Mouse (Mus musculus): ENCODE measurements at regions not wholly inside any gene's neighbourhood (a gene's known extent, or its start where the extent isn't known, plus 50 kb on each side); places are given as distances from the start of the nearest gene placed in this dataset.

DNA sequence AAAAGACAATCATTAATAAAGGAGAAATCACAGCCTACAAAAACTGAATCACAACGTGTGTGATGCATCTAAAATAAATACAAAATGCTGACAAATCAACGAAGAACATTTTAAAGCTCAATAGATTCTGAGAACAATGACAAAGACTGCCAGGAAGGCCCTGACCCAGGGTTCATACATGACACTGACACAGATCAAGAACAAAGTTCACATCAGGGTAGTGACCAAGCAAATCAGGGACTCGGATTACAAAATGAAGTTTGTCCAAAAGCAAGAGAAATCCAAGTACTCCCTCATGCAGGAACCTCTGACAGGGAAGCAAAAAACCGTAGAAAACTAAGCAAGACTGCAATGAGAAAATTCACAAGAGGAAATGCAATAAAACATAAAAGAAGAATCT is 94.1 kb upstream of the Spred1 start:
- DNase-seq: no peak

DNA sequence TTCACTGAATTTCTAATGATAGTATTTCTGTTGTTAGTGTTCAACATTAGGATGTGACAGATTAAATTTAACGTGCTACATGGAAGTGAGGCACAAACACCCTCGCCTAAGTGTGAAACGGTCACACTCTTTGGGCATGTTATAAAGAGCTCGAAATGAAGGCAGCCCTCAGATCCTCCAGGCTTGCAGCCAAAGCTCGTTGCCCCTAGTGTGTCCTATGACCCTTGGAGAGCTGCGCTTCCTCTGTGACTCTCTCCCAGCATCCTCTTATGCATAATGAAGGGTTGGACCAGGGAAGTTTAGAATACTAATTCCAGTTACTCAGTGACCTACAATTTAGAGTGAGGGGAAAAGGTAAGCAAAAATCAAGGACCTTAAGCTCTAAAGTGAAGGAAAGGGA is 92.4 kb upstream of the Spred1 start:
- DNase-seq: no peak

DNA sequence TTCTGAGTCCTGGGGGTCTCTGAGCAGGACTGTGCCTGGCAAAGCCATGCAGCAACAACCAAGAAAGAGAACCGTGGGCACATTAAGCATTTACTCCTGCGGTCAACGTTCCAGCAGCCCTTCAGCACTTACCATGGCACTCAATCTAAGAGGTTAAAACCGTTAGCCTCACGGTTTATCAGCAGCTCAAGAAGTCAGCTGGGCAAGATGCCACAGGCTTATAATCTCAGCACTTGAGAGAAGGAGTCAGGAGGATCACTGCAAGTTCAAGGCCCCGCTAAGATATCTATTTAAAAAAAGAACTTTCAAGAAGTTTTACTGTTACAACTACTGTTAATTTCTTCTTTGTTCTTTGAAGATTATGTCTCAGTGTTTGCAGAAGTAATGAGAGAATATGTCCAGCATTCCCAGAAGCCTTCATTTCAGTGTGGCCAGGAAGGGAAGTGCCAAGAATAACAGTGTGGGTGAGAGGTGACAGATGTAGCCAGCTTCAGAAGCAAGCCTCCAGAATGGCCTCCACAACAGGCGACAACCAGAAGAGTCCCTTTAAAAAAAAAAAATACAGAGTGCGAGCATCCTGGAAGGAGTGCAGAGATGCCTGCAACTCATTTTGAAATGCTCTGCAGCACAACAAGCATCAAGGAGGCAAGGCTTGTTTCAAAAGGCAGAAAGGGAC is 84.8 kb upstream of the Spred1 start:
- no peak for DNase-seq

DNA sequence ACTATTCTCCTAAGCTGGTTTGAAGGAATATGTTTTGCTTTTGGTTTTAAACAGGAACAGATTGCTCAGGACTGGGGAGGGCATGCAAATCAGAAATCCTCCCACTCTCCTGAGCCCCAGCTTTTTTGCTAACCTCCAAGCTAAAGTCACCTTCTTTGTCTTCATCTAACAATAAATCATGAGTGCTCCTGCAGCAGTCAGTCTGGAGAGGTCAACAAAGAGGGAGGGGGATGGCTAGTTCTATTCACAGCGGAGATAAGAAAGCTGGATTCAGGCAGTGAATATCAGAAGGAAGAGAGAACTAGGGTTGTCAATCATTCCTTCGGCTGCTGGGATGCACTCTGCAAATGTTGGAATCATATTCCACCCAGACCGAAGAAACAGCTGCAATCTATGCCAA is 81.0 kb upstream of the Spred1 start:
- no peak for DNase-seq

DNA sequence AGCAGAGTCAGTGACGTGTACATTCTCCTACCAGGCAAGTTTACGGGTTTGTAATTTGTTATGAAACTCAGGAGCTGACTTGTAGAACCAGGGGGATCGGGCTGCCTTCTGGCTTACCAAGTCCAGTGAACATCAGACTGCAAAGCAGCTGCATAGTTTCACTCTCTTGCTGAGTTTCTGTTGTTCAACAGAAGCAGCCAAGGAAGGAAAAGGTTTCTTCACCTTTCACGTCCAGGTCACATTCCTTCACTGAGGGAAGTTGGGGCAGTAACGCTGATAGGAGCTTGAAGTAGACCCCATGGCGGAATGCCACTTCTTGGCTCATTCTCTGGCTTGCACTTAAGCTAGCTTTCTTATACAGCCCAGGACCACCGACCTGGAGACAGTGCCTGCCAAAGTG is 77.3 kb upstream of the Spred1 start:
- DNase-seq: no peak

DNA sequence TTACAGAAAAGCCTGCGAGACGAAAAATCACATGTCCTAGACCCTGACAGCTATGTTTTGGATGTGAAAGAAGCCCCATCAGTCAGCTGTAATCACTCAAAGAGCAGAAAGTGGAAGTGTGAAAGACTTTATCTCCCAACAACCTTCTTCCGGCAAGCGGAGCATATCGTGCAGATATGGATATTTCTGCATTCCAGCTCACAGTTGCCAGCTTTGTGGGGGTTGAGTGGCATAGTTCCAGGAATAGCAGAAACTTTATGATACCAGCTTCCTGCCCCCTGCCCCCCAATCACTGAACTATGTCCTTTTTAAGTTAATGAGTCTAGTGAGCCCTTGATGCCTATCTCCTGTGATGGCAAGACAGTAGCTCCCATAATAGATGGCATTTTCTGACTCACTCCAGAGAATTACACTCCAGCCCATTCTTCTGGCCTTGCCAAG is 72.9 kb upstream of the Spred1 start:
- no peak for DNase-seq

DNA sequence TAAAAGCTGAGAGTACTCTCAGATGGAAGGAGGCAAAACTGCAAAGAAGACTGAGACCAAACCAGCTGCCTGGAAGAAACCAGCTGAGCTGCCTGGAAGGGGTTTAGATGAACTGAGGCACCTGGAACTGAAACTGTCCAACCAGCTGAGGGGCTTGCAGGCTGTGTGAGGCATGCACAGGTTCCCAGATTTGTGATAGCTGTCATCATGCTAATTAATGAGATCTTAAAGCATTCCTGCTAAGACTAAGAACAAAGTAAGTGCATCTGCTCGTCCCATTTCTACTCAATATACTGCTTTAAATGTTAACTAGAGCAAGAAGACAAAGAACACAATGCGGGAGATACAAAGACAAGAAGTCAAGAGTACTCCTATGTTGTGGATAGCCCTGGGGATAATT is 71.1 kb upstream of the Spred1 start:
- no peak for DNase-seq

DNA sequence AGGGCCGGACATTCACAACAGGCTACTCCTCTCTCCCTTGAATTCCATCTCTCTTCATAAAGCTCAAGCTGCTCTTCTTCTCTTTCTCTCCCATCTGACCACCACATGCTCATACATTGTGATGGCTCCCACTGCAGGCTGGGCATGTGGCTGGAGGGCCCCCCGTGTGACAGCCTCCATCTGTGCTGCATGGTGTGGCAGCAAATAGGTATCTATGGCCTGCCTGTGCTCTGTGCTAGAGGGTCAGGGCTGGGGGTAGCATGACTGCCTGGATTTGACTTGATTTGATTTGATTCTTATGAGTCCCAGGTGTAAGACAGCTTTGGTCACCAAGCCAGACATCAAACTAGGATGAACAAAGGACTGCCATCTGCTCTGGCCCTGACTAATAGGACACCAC is 57.0 kb upstream of the Spred1 start:
- DNase-seq: no peak

DNA sequence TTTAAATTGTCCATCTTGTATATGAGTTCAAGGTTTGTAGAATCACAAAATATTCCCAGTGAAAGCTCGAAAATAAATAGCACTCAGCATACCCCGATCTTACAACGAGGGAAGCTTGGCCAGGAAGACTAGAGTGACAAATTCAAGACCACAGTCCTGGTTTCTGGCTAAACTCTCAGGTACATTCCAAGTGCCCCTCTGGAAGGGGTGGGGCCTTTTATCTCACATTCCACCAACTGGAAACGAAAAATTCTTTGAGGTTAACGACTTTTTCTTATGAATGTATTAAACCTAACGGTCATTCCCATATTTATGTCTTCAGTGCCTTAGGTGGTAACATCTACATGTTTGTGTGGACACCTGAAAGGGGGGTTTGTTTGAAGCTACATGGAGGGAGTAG is 50.8 kb upstream of the Spred1 start:
- no peak for DNase-seq

DNA sequence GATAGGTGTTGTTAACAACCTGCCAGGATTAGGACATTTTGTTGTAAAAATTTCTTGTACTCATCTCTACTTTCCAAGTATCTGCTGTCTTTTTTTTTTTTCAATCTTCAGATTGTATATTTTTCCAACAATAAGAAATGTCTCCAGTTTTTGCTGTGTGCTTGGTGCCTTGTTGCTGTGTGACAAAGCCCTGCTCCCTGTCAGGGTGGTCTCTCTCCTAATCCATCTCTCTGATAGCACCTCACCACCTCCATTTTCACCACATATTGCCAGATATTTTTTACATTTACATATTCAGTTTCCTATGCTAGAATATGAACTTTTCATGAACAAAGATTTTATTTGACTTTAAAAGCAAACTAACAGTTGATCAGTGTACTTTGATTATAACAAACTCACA is 50.1 kb upstream of the Spred1 start:
- no peak for DNase-seq

All from B cell, adult 2 months (primary cell).